Mouse (Mus musculus) cerebellum, postnatal 14 days (tissue): ENCODE data around the gene Pitpnc1.
"Not testable (repeated sequence)": the region's sequence is repeated elsewhere in the genome, so short reads cannot be mapped to it uniquely, and the experiment has no call there.

Experiments used
- DNase-seq, 2 experiments: peaks; one replicate each; pipeline ENCODE4 v3.0.0; 2021; ENCODE audit warnings: mixed read lengths in 2 of 2

Gene Pitpnc1

GRCm38 (mm10) chr11:107470521-107471041, at the start of gene Pitpnc1:
Gene Pitpnc1, minus strand, starts transcription at chr11:107470699.
- DNase-seq = peak; percentile 85 to 92

GRCm38 (mm10) chr11:107518645-107519429, 48.3 kb upstream of the Pitpnc1 start:
- DNase-seq = no peak

- no peak for DNase-seq
Measured at GRCm38 (mm10) chr11:107516387-107516786, 45.9 kb upstream of the Pitpnc1 start.

GRCm38 (mm10) chr11:107513047-107513446, 42.5 kb upstream of the Pitpnc1 start:
- peak; percentile 52 to 71 for DNase-seq

- DNase-seq = peak; percentile 79 to 85
Measured at GRCm38 (mm10) chr11:107511954-107512353, 41.5 kb upstream of the Pitpnc1 start.

- DNase-seq = no peak
Measured at GRCm38 (mm10) chr11:107510362-107511269, 40.1 kb upstream of the Pitpnc1 start.

GRCm38 (mm10) chr11:107509631-107510338, 39.3 kb upstream of the Pitpnc1 start:
- DNase-seq = peak; percentile 19 to 29

GRCm38 (mm10) chr11:107506260-107506659, 35.8 kb upstream of the Pitpnc1 start:
- peak; percentile 20 to 40 for DNase-seq

- DNase-seq = not testable (repeated sequence)
Measured at GRCm38 (mm10) chr11:107504364-107504763, 33.9 kb upstream of the Pitpnc1 start.

- no peak for DNase-seq
Measured at GRCm38 (mm10) chr11:107502801-107503200, 32.3 kb upstream of the Pitpnc1 start.

- no peak for DNase-seq
Measured at GRCm38 (mm10) chr11:107484341-107484740, 13.8 kb upstream of the Pitpnc1 start.

GRCm38 (mm10) chr11:107479862-107480203, 9.3 kb upstream of the Pitpnc1 start:
- DNase-seq = no peak

GRCm38 (mm10) chr11:107479053-107479861, 8.8 kb upstream of the Pitpnc1 start, which contains the start of gene Psmd12:
Gene Psmd12, plus strand, starts transcription at chr11:107479484.
- DNase-seq = peak; percentile 98

GRCm38 (mm10) chr11:107473137-107473820, 2.8 kb upstream of the Pitpnc1 start:
- peak; percentile 64 to 78 for DNase-seq

- DNase-seq = no peak
Measured at GRCm38 (mm10) chr11:107472304-107472703, 1.8 kb upstream of the Pitpnc1 start.

- no peak for DNase-seq
Measured at GRCm38 (mm10) chr11:107471071-107471720, 697 bp upstream of the Pitpnc1 start.

- DNase-seq = peak; percentile 80 to 85
Measured at GRCm38 (mm10) chr11:107469523-107470371, 752 bp downstream of the Pitpnc1 start.

GRCm38 (mm10) chr11:107469031-107469522, 1.4 kb downstream of the Pitpnc1 start:
- peak; percentile 85 to 90 for DNase-seq
